Mouse (Mus musculus): Measurements from ENCODE around the gene Zfp986. TPM values are rescaled to one million over a fixed set of nuclear protein-coding genes. Genes with fewer than 3 reads are reported as not detected.

The Zfp986 gene
- total RNA-seq (2023) = not detected

DNA sequence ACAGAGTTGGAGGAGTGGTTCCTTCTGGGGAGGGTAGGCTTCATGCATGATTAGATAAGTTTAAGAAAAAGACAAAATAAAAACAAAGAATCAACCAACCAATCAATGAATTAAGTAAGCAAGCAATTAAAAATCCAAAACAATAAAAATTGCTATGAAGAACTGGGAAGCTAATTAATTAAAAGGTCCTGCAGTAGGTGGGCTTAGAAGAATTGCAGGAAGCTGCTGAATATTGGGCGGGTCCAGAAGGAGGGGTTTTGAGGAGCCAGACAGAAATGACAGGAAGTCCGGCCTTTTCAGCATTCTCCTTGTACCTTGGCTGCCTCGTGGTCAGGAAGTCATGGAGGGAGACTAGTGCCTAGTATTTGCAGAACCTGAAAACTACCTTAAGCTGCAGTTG, at the start of gene Zfp986:
Zfp986 (plus strand) TSS at position 301 of the 400 bp plus-strand sequence.

Other genes starting within 250 kb of the Zfp986 start
- gene Zfp980, start 198.1 kb upstream of the Zfp986 start, total RNA-seq (2023) = under 1 TPM; 0.29 to 0.39 TPM
- gene Zfp987, start 228.5 kb downstream of the Zfp986 start, total RNA-seq (2023) = 1 to 10 TPM; 1.8 to 2.4 TPM

Data from B cell, adult 67 days (primary cell).